Mouse (Mus musculus) ES-Bruce4 (cell line): Measurements from ENCODE around the gene Polr2h.

Experiments used
- CTCF ChIP-seq: IDR thresholded peaks from one replicate; pipeline ENCODE4 v1.8.1; 2011; ENCODE audit warnings: low read depth, low read length
- EP300 ChIP-seq: IDR thresholded peaks from 2 replicates; pipeline ENCODE4 v1.6.1; 2011; ENCODE audit warnings: low read depth, low read length; ENCODE audit not compliant: insufficient read depth
- POLR2A ChIP-seq: IDR thresholded peaks from one replicate; pipeline ENCODE4 v1.8.1; 2011; ENCODE audit warnings: low read length; ENCODE audit not compliant: insufficient read depth

DNA sequence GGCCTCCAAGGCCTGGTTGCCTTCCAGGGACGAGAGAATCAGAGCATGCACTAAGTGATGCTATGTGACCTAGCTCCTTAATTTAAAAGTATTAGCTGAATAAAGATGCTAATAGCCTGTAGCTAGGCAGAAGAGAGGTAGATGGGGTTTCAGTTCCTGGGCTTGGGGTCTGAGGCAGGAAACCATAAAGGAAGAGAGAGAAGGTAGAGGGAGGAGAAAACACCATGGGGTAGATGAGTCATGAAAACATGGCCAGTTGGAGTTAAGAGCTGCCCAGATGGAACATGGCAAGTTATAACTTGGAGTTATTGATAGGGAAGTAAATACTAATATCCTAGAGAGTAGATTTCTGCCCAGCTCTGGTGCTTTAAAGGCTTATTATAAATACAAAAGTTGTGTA, 39.9 kb downstream of the Polr2h start:
- TF ChIP-seq POLR2A (no peak), CTCF (no peak), EP300 (no peak)
